ENCODE assay signal across 11 mouse cellular contexts in genomic region chr4:73791186-73791540, GRCm38 (mm10). TPM values are rescaled to one million over a fixed set of nuclear protein-coding genes. Genes with fewer than 3 reads are reported as not detected.
DNase-seq lines count a peak whose midpoint lies in the region; ATAC-seq lines count a peak whose summit lies in the region.
"Had no signal": no experiment of that assay in that cellular context is flagged by ENCODE, and none has a peak within 500 bp of the region (broad histone marks: within the 10 kb centered on the region; RNA-seq: fewer than 3 reads in every experiment).

No protein-coding gene starts in this region.

- peak overlapping the region; percentile 75 for H3K9ac ChIP-seq in heart, embryonic 13.5 days
- peak overlapping the region; percentile 74 for H3K9ac ChIP-seq in hindbrain, embryonic 13.5 days
- H3K9ac ChIP-seq in midbrain, embryonic 11.5 days (ENCODE audit: low read length), result peak overlapping the region; percentile 56

- peaks cover 37% of the 10 kb centered on the region for H3K27me3 ChIP-seq in heart, embryonic 13.5 days (replicated peaks)
- H3K27me3 ChIP-seq in embryonic facial prominence, embryonic 10.5 days (replicated peaks; ENCODE audit: low read depth, poor library complexity, severe bottlenecking), result peaks cover 41% of the 10 kb centered on the region
- H3K27me3 ChIP-seq in hindbrain, embryonic 13.5 days, result peaks cover 34% of the 10 kb centered on the region
- H3K27me3 ChIP-seq in midbrain, embryonic 11.5 days (ENCODE audit: control insufficient read depth, insufficient read depth, low read length), result peaks cover 17% of the 10 kb centered on the region

- no peak for ATAC-seq in heart, embryonic 13.5 days (ENCODE audit: extremely low read depth, insufficient number of reproducible peaks, low FRiP score, low TSS enrichment)
- ATAC-seq in hindbrain, embryonic 13.5 days (ENCODE audit: low FRiP score), result no peak
- peak; percentile 28 for ATAC-seq in midbrain, embryonic 11.5 days (ENCODE audit: low FRiP score)
- ATAC-seq: activated CD4-positive, CD25-positive, alpha-beta regulatory T cell, adult 4 months had no signal

- peak overlapping the region; percentile 97 for H3K4me2 ChIP-seq in heart, embryonic 13.5 days
- peak overlapping the region; percentile 99 for H3K4me2 ChIP-seq in hindbrain, embryonic 13.5 days
- H3K4me2 ChIP-seq in midbrain, embryonic 11.5 days, result peak overlapping the region; percentile 91

- WGBS in heart, embryonic 13.5 days, result 14% methylated on average over 3 of the region's 3 CpGs
- 35% methylated on average over 3 of the region's 3 CpGs for WGBS in embryonic facial prominence, embryonic 10.5 days
- WGBS in hindbrain, embryonic 13.5 days, result 49% methylated on average over 3 of the region's 3 CpGs
- 52% methylated on average over 3 of the region's 3 CpGs for WGBS in midbrain, embryonic 11.5 days

- peak overlapping the region; percentile 65 for H3K4me3 ChIP-seq in heart, embryonic 13.5 days
- peak overlapping the region; percentile 69 for H3K4me3 ChIP-seq in embryonic facial prominence, embryonic 10.5 days
- peak overlapping the region; percentile 61 for H3K4me3 ChIP-seq in hindbrain, embryonic 13.5 days
- H3K4me3 ChIP-seq in midbrain, embryonic 11.5 days (ENCODE audit: low read depth, low read length), result peak overlapping the region; percentile 39
- H3K4me3 ChIP-seq: myocyte had no signal

- H3K9me3 ChIP-seq in heart, embryonic 13.5 days, result no peaks in the 10 kb centered on the region
- H3K9me3 ChIP-seq in embryonic facial prominence, embryonic 10.5 days, result no peaks in the 10 kb centered on the region
- H3K9me3 ChIP-seq in hindbrain, embryonic 13.5 days, result no peaks in the 10 kb centered on the region
- no peaks in the 10 kb centered on the region for H3K9me3 ChIP-seq in midbrain, embryonic 11.5 days (ENCODE audit: control insufficient read depth, low read length)

- no peak for DNase-seq in heart, postnatal 4 days
- no peak for DNase-seq in embryonic facial prominence, embryonic 10.5 days (ENCODE audit: low spot score)
- DNase-seq in midbrain, embryonic 11.5 days (ENCODE audit: low spot score, missing footprints), result peak; percentile 90
- no peak for DNase-seq in cerebellum, adult 11 months
- DNase-seq in cerebellum, postnatal 25 days, result no peak
- no peak for DNase-seq in right cerebral cortex, postnatal 4 days

- H3K4me1 ChIP-seq in heart, embryonic 13.5 days, result peaks cover 13% of the 10 kb centered on the region; the same call in 1 of the 2 replicates
- H3K4me1 ChIP-seq in embryonic facial prominence, embryonic 10.5 days, result peaks cover 15% of the 10 kb centered on the region
- H3K4me1 ChIP-seq in hindbrain, embryonic 13.5 days (replicated peaks), result peaks cover 11% of the 10 kb centered on the region; the same call in 1 of the 2 replicates
- peaks cover 3% of the 10 kb centered on the region; the same call in 1 of the 2 replicates for H3K4me1 ChIP-seq in midbrain, embryonic 11.5 days (ENCODE audit: control insufficient read depth, insufficient read depth, low read length)

- H3K36me3 ChIP-seq in heart, embryonic 13.5 days, result no peaks in the 10 kb centered on the region
- no peaks in the 10 kb centered on the region for H3K36me3 ChIP-seq in embryonic facial prominence, embryonic 10.5 days (replicated peaks)
- no peaks in the 10 kb centered on the region for H3K36me3 ChIP-seq in hindbrain, embryonic 13.5 days
- no peaks in the 10 kb centered on the region for H3K36me3 ChIP-seq in midbrain, embryonic 11.5 days (ENCODE audit: control insufficient read depth, insufficient read depth, low read length)

- no peak overlapping the region for H3K27ac ChIP-seq in heart, embryonic 13.5 days (replicated peaks)
- H3K27ac ChIP-seq in embryonic facial prominence, embryonic 10.5 days (replicated peaks), result peak overlapping the region; percentile 86
- H3K27ac ChIP-seq in hindbrain, embryonic 13.5 days, result no peak overlapping the region
- no peak overlapping the region for H3K27ac ChIP-seq in midbrain, embryonic 11.5 days (ENCODE audit: low read depth, low read length)

RNA-seq across cellular contexts. Expression of gene Rasef, which starts 0.4 kb away (rescaled TPM):
- polyA plus RNA-seq in heart, embryonic 13.5 days (2015; fragmentation: Nextera tagmentation; extraction: Ambion mirVana), result 0.48 and 0.50 TPM in 2 replicates
- total RNA-seq in heart, postnatal 4 days (2021), result under 1 TPM; 0.61 to 0.83 TPM
- polyA plus RNA-seq in embryonic facial prominence, embryonic 10.5 days (2016; fragmentation: Nextera tagmentation; extraction: Ambion mirVana), result 3.2 and 3.9 TPM in 2 replicates
- 0.22 and 0.31 TPM in 2 replicates for polyA plus RNA-seq in hindbrain, embryonic 13.5 days (2015; fragmentation: Nextera tagmentation; extraction: Ambion mirVana)
- 0.05 and 0.22 TPM in 2 replicates for polyA plus RNA-seq in midbrain, embryonic 11.5 days (2014; fragmentation: Nextera tagmentation; extraction: Ambion mirVana)
- total RNA-seq: common myeloid progenitor, adult 5-6 weeks had no signal
- polyA plus RNA-seq: activated CD4-positive, CD25-positive, alpha-beta regulatory T cell, adult 4 months; myocyte had no signal
